ENCODE assay signal across 8 mouse cellular contexts in the genomic region with DNA sequence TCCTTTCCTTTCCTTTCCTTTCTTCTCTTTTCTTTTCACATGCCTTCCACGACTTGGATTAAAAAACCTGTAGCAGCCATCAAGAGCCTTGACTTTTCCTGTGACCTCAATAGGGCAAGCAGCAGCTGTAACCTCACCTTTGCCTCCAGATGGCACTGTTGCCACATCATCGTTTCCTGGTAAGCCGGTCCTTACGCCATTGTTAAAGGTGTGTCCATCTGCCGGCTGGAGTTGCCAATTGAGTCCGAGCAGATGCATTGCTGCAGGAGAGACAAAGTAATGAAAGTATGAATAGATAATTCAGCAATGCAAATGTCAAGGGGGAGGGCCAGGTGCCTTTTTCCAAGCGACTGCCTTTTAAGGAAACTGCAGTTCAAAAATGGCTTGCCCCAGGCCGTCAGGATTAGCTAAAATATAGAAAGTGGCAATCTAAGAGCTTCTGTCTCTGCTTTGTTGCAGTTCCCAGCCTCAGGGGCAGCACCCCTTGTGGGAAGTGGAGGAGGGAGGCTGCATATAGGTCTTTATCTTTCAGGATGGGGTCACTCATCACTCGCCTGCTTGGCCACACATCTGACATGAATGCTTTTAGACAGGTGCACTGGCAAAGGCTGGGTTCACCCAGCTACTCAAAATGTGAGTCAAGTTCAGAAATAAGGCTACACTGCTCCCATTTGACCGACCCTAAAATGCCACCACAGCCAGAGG.
DNase-seq lines count a peak whose midpoint lies in the region; ATAC-seq and TF ChIP-seq lines count a peak whose summit lies in the region.

No protein-coding gene starts in this region.

- peak overlapping the region; percentile 65 for H3K4me3 ChIP-seq in megakaryocyte, embryonic 14.5 days (replicated peaks)
- no peak overlapping the region for H3K4me3 ChIP-seq in embryonic facial prominence, embryonic 11.5 days (ENCODE audit: low read depth, low read length)
- H3K4me3 ChIP-seq in intestine, postnatal 0 days (ENCODE audit: low read depth, low read length) = no peak overlapping the region
- no peak overlapping the region for H3K4me3 ChIP-seq in midbrain, embryonic 13.5 days (replicated peaks)
- peak overlapping the region; percentile 34 for H3K4me3 ChIP-seq in stomach, embryonic 16.5 days (replicated peaks; ENCODE audit: low read length)

- peak overlapping the region; percentile 27; the same call in 1 of the 2 replicates for H3K4me2 ChIP-seq in embryonic facial prominence, embryonic 11.5 days (ENCODE audit: low read depth, low read length)
- peak overlapping the region; percentile 48 for H3K4me2 ChIP-seq in intestine, postnatal 0 days (replicated peaks; ENCODE audit: low read depth)
- peak overlapping the region; percentile 39; the same call in 1 of the 2 replicates for H3K4me2 ChIP-seq in midbrain, embryonic 13.5 days (replicated peaks)
- peak overlapping the region; percentile 50 for H3K4me2 ChIP-seq in stomach, embryonic 16.5 days (ENCODE audit: low read depth, low read length)

- TF ChIP-seq CTCF in intestine, postnatal 0 days (IDR thresholded peaks at IDR 0.05; ENCODE audit: low read depth) = peak; percentile 93

- ATAC-seq in megakaryocyte, adult 5-6 weeks (ENCODE audit: poor library complexity, severe bottlenecking) = no peak
- ATAC-seq in embryonic facial prominence, embryonic 11.5 days (replicated peaks; ENCODE audit: insufficient number of reproducible peaks, low FRiP score, low TSS enrichment, low read depth) = no peak
- ATAC-seq in intestine, postnatal 0 days = 0 out of 2 replicates have a peak, but pooled peaks have one; percentile 59
- peak; percentile 74 for ATAC-seq in midbrain, embryonic 13.5 days
- ATAC-seq in stomach, embryonic 16.5 days (ENCODE audit: insufficient read depth, low FRiP score) = peak; percentile 64; the same call in 1 of the 2 replicates

- no peak overlapping the region for H3K27ac ChIP-seq in embryonic facial prominence, embryonic 11.5 days (replicated peaks; ENCODE audit: low read depth, low read length)
- no peak overlapping the region for H3K27ac ChIP-seq in intestine, postnatal 0 days (ENCODE audit: low read depth, low read length)
- H3K27ac ChIP-seq in midbrain, embryonic 13.5 days = peak overlapping the region; percentile 71
- H3K27ac ChIP-seq in stomach, embryonic 16.5 days (ENCODE audit: low read length) = no peak overlapping the region

- H3K9me3 ChIP-seq in megakaryocyte, embryonic 14.5 days = peaks cover 10% of the 10 kb centered on the region
- no peaks in the 10 kb centered on the region for H3K9me3 ChIP-seq in embryonic facial prominence, embryonic 11.5 days (replicated peaks; ENCODE audit: control insufficient read depth, low read length)
- H3K9me3 ChIP-seq in intestine, postnatal 0 days (ENCODE audit: control insufficient read depth) = no peaks in the 10 kb centered on the region
- no peaks in the 10 kb centered on the region for H3K9me3 ChIP-seq in midbrain, embryonic 13.5 days
- no peaks in the 10 kb centered on the region for H3K9me3 ChIP-seq in stomach, embryonic 16.5 days (replicated peaks; ENCODE audit: control insufficient read depth, low read length)

- no peaks in the 10 kb centered on the region for H3K27me3 ChIP-seq in megakaryocyte, embryonic 14.5 days (replicated peaks)
- H3K27me3 ChIP-seq in embryonic facial prominence, embryonic 11.5 days (ENCODE audit: control insufficient read depth, insufficient read depth, low read length) = no peaks in the 10 kb centered on the region
- no peaks in the 10 kb centered on the region for H3K27me3 ChIP-seq in intestine, postnatal 0 days (replicated peaks; ENCODE audit: control insufficient read depth, insufficient read depth, low read length)
- no peaks in the 10 kb centered on the region; the same call in 1 of the 2 replicates for H3K27me3 ChIP-seq in midbrain, embryonic 13.5 days
- no peaks in the 10 kb centered on the region for H3K27me3 ChIP-seq in stomach, embryonic 16.5 days (ENCODE audit: control insufficient read depth, insufficient read depth, low read length)

- intact Hi-C loops in left cerebral cortex, postnatal 4 days (cut with DNase I) = loop anchor here (10.0 kb wide), 3 partner anchors 177 to 453 kb away; no protein-coding TSS in a partner anchor

- 12% methylated on average over 10 of the region's 10 CpGs for whole genome bisulfite sequencing in embryonic facial prominence, embryonic 11.5 days
- WGBS in intestine, postnatal 0 days = 17% methylated on average over 10 of the region's 10 CpGs
- 7% methylated on average over 10 of the region's 10 CpGs for WGBS in midbrain, embryonic 13.5 days
- 14% methylated on average over 10 of the region's 10 CpGs for WGBS in stomach, embryonic 16.5 days

- H3K36me3 ChIP-seq in megakaryocyte, embryonic 14.5 days (replicated peaks; ENCODE audit: low read length) = no peaks in the 10 kb centered on the region
- H3K36me3 ChIP-seq in embryonic facial prominence, embryonic 11.5 days (replicated peaks; ENCODE audit: control insufficient read depth, insufficient read depth, low read depth, low read length) = no peaks in the 10 kb centered on the region
- H3K36me3 ChIP-seq in intestine, postnatal 0 days (ENCODE audit: control insufficient read depth, insufficient read depth) = no peaks in the 10 kb centered on the region
- H3K36me3 ChIP-seq in midbrain, embryonic 13.5 days = peaks cover 5% of the 10 kb centered on the region; the same call in 1 of the 2 replicates
- H3K36me3 ChIP-seq in stomach, embryonic 16.5 days (ENCODE audit: control insufficient read depth, insufficient read depth, low read length) = no peaks in the 10 kb centered on the region

- no peaks in the 10 kb centered on the region for H3K4me1 ChIP-seq in megakaryocyte, embryonic 14.5 days
- H3K4me1 ChIP-seq in embryonic facial prominence, embryonic 11.5 days (ENCODE audit: control insufficient read depth, insufficient read depth, low read length) = no peaks in the 10 kb centered on the region
- H3K4me1 ChIP-seq in intestine, postnatal 0 days (replicated peaks; ENCODE audit: control insufficient read depth, insufficient read depth, low read length) = no peaks in the 10 kb centered on the region
- H3K4me1 ChIP-seq in midbrain, embryonic 13.5 days (replicated peaks) = peaks cover 54% of the 10 kb centered on the region
- no peaks in the 10 kb centered on the region for H3K4me1 ChIP-seq in stomach, embryonic 16.5 days (ENCODE audit: control insufficient read depth, insufficient read depth, low read length)

- no peak overlapping the region; the same call in 1 of the 2 replicates for H3K9ac ChIP-seq in embryonic facial prominence, embryonic 11.5 days (replicated peaks; ENCODE audit: low read length)
- no peak overlapping the region for H3K9ac ChIP-seq in intestine, postnatal 0 days (ENCODE audit: low read depth, low read length)
- H3K9ac ChIP-seq in midbrain, embryonic 13.5 days (replicated peaks) = no peak overlapping the region; the same call in 1 of the 2 replicates
- H3K9ac ChIP-seq in stomach, embryonic 16.5 days (ENCODE audit: low read length) = peak overlapping the region; percentile 28; the same call in 1 of the 2 replicates

- peak; percentile 92 for DNase-seq in embryonic facial prominence, embryonic 11.5 days (ENCODE audit: low spot score)
- DNase-seq in heart, adult 18-20 months = peak; percentile 68 to 86
- peak; percentile 88 for DNase-seq in left cerebral cortex, postnatal 4 days

Comparison
In these comparisons a context has a peak if more than half of its experiments do, and no peak if none do; other contexts are left out.
1. H3K4me3 ChIP-seq: peak in megakaryocyte, embryonic 14.5 days (single experiment) and stomach, embryonic 16.5 days (single experiment); none in embryonic facial prominence, embryonic 11.5 days (single experiment), intestine, postnatal 0 days (single experiment) and midbrain, embryonic 13.5 days (single experiment).
2. ATAC-seq: peak in intestine, postnatal 0 days (single experiment), midbrain, embryonic 13.5 days (single experiment) and stomach, embryonic 16.5 days (single experiment); none in megakaryocyte, adult 5-6 weeks (single experiment) and embryonic facial prominence, embryonic 11.5 days (single experiment).
3. Peak in every context shown above with its lines, with median percentiles within 50 percentile points of each other: DNase-seq and H3K4me2 ChIP-seq.